Mouse (Mus musculus) urinary bladder, postnatal 14 days (tissue): ENCODE data around the gene Rbm28.

ENCODE experiments used
- DNase-seq: peaks from one replicate; pipeline ENCODE4 v3.0.0; 2021; ENCODE audit warnings: low spot score

Gene Rbm28

DNA sequence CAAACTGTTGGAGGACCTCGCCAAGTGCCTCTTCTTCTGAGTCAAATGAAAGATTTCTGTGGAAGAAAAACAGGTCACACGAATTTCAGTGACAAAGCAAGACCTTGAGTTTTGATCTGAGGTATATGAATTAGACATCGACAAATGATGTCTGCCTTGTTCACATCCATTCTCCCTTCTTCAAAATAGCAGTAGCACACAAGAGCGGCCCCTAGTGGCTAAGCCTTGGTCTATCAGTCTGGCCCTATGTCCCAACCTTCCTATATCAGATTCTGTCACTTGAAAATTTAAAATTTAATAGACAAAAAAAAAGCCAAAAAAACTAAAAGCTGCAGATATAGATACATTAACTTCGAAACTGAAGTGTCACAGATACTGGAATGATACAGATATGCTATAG is 21.2 kb downstream of the Rbm28 start:
- peak; percentile 58 for DNase-seq

DNA sequence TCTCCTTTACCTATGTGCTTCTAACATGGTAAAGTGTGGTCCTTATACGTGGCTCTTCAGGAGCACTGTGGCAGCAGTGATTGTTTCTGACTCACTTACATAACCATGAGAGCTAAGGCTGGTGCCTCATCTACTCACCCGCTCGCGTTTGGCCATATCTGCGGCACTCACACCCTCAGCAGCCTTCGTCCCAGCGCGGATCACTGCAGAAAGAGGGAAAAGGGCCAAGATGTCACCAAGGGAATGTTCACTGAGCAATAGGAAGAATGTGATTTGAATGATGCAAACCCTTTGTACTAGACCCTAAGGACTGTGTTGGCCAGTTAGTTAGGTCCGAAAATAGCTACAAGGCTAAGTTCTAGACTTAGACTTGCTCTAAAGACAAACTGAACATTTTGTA is 27.4 kb downstream of the Rbm28 start:
- DNase-seq, result no peak

DNA sequence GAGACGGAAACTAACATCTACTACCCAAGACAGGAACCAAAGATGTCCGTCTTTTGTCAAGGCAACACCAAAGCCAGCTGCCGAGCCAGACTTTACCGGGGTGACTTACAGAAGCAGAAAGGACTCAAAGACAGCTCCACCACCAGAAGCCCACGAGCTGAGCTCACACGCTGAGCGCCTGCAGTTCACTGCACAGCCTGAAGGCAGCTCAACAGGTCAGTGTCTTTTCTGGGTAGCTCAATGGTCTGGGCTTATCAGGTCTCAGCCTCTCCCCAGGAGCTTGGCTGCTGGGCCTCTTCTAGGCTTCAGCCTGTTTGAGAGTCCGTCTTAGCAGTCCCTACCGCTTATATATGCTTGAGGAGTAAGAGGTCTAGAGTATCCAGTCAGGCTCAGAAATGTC is 31.7 kb downstream of the Rbm28 start:
- DNase-seq, result no peak

DNA sequence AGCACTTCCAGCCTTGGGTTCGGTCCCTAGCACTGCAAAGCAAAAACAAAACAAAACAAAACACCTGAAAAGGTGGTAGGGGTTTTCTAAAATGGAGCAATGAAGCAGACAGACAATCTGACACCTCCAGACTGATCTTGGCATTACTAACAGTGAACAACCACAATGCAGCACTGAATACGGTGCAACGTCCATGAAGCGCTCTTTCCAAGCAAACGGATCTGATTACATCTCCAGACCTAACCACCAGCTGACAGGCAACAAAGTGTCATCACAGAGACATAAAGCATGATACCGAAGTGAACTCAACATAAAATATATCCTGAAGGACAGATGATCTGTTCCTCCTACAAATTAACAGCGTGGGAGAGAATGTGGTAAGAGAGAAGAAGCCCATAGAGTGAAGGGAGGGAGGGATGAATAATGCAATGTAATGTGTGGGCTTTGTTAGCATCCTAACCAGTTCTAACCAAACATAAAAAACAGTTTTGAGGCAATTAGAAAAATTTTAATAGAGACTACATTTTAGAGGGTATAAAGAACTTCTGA is 37.9 kb downstream of the Rbm28 start:
- DNase-seq, result no peak

- DNase-seq, result no peak
These were observed 44.8 kb downstream of the Rbm28 start for GRCm38 (mm10) chr6:29119990-29120389.

DNA sequence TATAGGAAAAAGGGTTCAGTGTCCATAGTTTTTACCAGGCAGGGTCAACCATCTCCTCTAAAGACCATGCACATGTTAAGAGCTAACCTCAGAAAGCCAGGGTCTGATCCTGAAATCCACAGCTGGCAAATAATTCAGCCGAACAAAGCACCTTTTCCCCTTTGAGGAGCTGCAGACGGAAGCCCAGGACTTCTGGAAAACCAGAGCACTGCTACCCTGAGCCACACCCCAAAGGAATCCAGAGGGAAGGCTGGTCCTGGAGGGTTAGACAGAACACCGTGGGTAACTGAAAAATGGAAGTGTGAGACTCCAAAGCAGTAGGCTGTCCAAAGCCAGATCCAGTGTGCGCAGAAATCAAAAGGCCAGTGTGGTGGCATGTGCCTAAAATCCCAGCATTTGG is 45.8 kb downstream of the Rbm28 start:
- no peak for DNase-seq

DNA sequence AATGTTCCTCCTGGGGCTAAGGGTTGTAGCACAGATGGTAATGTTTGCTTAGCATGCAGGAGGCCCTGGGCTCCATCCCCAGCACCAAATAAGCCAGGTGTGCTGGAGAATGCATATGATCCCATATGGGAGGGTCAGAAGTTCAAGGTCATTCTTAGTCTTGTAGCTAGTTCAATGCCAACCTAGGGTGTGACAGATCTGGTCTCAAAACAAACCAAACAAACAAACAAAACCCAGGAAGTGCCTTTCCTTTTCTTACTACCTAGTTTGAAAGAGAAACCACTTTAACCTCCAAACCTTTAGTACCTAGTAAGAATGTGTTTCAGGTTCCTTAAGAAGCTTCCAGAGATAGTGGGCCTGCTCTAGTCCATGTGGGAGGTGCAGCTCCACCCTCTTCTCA is 46.6 kb downstream of the Rbm28 start:
- DNase-seq, result no peak

DNA sequence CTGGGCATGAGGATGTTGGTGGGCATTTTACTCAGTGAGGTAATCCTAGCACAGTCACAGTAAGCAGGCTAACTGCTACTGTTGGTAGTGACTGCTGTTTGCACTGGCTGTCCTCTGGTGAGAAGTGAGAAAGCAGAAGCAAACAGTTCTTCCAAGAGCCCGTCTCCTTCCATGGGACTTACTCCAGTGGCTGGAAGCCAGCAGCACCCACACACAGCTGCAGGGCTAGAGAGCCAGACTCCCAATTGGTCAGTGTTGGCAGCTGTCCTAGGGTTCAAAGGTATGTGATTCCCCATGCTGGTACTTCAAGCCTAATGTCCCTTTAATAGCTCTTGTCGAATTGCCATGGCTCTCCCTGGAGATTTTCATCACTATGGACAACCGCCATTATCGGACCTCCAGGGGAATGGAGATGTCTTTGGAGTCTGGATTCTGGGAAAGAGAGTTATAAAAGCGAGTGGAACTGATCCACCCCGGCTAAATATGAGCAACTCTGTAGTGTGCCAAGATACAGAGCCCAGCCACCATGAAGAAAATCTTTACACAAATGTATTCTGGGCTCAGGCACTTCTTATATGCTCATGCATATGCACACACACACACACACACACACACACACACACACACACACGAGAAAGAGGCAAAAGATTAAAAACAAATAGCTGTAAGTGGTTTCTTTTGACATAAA is 47.2 kb downstream of the Rbm28 start:
- DNase-seq, result peak; percentile 34

DNA sequence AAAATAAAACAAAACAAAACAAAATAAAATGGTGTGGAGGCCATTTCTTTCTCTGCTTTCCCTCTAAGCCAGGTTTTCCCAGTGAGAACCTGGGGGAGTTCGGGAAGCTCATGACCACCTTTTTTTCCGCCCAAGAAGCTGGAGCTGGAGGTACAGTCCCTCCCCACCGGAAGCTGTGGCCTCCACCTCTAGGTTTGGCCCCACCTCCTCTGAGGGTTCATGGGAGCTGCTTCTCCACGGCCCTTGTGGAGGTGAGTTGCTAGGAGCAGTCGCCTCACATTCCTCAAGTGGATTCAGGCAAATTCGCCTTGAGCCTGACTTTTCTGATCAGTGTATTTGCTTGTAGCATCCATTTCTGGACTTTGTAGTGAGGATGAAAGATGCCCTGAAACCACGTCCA is 49.0 kb downstream of the Rbm28 start:
- no peak for DNase-seq

GRCm38 (mm10) chr6:29111501-29111900 is 53.3 kb downstream of the Rbm28 start:
- no peak for DNase-seq

GRCm38 (mm10) chr6:29108376-29108775 is 56.4 kb downstream of the Rbm28 start:
- DNase-seq, result no peak

DNA sequence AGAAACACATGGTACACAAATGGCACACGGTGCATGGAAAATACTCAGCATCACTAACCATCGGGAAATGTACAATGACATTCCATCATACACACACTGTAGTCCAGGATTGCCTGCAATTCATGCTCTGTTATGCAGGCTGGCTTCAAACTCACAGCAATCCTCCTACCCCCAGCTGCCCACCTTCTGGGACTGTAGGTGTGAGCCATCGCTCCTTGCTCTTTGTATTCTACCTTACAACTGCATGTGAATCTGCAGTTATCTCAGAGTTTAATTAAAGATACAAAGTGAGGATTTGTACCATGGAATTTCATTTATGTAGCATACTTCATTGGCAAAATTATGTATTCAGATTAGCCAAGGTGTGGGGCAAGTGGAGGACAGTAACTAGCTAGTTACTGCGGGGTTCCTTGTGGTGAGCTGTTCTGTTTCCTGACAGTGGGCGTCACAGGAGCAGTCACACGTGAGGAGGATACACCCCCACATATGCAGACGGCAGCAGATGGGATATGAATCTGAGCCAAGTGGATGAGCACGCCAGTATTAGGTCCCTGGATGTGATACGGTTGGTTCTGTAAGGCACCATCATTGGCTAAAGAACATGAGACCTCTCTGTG is 63.5 kb downstream of the Rbm28 start:
- DNase-seq, result no peak

DNA sequence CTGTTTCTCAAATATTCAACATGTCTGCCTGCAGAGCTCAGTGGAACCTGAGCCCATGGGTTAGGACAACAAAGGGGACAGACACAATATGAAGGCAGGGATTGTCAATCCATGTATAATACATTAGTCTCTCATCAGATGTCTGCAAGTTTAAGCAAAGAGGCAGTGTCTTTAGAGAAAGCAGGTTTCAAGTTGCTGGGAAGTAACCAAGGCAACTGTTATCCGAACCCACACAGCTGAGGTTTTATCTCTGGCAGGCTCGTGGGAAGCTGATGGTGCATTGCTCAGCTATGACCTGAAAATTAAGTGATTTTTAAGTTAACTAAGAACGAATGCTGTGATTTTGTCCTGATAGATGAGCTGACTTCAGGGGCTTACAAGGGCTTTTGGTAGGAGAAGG is 64.4 kb downstream of the Rbm28 start:
- DNase-seq, result no peak

DNA sequence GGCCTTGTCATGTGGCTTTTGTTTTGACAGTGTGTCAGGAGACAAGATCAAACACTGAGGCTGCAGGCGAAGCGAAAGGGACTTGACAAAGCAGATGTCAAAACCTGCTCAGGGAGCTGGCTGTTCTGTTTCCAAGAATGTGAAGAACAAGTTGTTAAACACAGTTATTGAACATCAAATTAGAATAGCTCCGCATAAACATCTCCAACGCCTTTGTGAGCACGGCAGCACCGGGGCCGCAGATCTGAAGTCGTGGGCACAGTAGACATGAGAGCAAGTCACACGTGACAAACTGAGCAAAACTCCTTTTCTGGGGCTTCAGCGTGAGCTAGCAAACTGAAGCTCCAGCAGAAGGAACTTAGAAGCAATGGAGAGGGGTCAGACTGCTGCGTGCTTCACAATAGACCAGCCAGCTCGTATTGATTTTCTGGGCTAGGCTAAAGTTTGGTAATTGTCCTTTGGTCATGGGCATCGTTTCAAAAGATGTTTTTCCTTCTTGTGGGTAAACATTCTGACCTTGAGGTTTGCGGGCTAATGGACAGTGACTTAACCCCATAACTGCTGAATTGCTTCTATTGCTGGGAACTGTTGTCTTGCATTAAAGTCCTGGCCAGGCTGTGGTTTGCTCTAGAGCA is 65.2 kb downstream of the Rbm28 start:
- DNase-seq, result no peak

- no peak for DNase-seq
These were observed 71.9 kb downstream of the Rbm28 start for GRCm38 (mm10) chr6:29092904-29093303.

DNA sequence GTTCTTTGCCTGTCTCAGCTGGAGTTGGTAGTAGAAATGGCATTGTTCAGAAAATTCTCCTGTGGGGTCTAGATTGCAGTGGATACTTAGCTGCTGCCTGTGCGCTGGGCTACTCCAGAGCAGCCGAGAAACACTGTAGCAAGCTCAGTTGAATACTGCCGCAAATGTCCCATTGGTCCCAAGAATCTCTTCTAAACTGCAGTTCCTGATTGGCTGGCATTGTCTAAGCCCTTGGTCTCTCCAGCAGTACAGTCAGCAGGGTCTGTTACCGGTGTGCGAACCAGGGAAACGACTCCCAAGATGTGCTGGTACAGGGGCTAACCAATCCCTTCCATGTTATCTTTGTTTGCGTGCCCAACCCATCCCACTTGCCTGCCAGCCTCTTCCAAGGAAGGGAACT is 72.6 kb downstream of the Rbm28 start:
- DNase-seq, result no peak

DNA sequence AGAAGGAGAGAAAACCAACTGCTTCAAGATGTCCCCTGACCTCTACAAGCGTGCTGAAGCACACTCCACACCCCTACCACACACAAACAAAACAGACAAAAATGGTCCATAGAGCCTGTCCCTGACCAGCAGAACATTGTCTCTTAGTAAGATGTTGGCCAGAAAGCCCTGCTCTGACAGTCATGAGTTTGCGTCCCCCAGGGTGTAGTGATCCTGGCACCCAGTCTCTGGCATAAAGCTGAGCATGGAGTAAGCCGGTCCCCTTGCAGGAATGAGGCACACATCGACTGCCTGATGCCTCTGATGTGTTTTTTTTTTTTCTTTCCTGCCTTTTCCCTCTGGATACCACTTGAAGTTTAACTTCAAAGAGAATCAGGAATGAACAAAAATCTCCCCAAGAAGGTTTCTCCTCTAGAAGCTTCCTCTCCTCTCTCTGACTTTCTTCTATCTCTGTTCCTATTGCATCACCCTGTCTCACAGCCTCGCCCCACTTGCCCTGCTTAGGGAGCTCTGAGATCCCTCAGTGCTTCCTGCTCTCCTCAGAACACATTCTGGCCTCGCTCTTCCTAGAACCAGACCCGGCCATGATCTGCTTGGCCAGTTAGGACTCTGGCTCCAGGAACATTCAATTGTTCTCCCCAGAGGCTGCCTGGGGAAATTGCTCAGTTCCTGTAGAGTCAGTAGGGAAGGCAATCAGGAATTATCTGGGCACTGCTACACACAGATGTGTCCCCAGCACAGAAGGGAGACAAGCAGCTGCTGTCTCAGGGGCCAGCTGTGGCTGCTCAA is 76.7 kb downstream of the Rbm28 start:
- DNase-seq, result no peak

- DNase-seq, result no peak
These were observed 80.4 kb downstream of the Rbm28 start for GRCm38 (mm10) chr6:29084401-29084800.

DNA sequence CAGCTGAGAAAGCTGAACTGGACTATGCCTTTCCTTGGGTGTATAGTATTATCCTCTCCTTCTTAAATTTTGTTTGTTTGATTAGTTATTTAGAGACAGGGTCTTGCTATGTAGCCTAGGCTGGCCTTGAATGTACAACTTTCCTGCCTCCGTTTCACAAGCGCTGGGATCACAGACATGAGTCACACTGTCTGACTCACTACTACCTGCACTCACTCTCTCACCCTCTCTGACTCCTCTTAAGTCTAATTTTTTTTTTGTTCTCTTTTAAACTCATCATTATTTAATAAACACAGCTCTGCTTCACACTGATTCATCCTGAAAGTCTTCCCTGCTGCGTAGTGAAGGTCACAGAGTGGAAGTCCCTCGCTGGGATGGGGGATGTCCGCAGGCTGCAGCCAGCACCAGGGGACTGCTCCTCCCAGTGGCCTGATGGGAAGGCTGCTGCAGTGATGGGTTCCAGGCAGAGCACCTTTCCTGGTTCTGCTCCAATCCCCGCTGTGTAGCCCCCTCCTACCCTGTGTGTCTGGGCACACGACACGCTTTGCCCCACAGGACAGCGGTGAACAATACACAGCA is 81.9 kb downstream of the Rbm28 start:
- DNase-seq, result no peak

GRCm38 (mm10) chr6:29081826-29082363 is 82.9 kb downstream of the Rbm28 start:
- no peak for DNase-seq

- no peak for DNase-seq
These were observed 85.5 kb downstream of the Rbm28 start for GRCm38 (mm10) chr6:29079291-29079690.

GRCm38 (mm10) chr6:29074133-29074469 is 90.7 kb downstream of the Rbm28 start:
- no peak for DNase-seq
